Mouse (Mus musculus) layer of hippocampus, postnatal 36 days (tissue): ENCODE data around the gene Reep6. TPM values are rescaled to one million over a fixed set of nuclear protein-coding genes. Genes with fewer than 3 reads are reported as not detected.

Experiments used
- DNase-seq, 2 experiments: peaks; one replicate each; pipeline ENCODE4 v3.0.0; 2022
- total RNA-seq, 2 experiments: library from RNA; stranded (reverse); gene quantifications; 2 replicates each; pipeline ENCODE4 v1.2.3; 2021

Gene Reep6
- 10 to 100 TPM in 1 of 2 experiments, 1 to 10 TPM in 1; 8.6 to 10.3 TPM for total RNA-seq

- peak; percentile 93 to 94 for DNase-seq
Observed at GRCm38 (mm10) chr10:80329273-80330081, at the start of gene Reep6, which contains the start of gene Pcsk4. Gene Reep6, plus strand, starts transcription at chr10:80329953. Gene Pcsk4, minus strand, starts transcription at chr10:80329498.

GRCm38 (mm10) chr10:80281304-80281703 is 48.4 kb upstream of the Reep6 start:
- DNase-seq = no peak

- DNase-seq = no peak
Observed at GRCm38 (mm10) chr10:80281921-80282371, 47.8 kb upstream of the Reep6 start.

GRCm38 (mm10) chr10:80282481-80283441 is 47.0 kb upstream of the Reep6 start:
- no peak for DNase-seq

GRCm38 (mm10) chr10:80285222-80286070 is 44.3 kb upstream of the Reep6 start:
- DNase-seq = no peak

- no peak for DNase-seq
Observed at GRCm38 (mm10) chr10:80288097-80288496, 41.7 kb upstream of the Reep6 start.

- DNase-seq = no peak
Observed at GRCm38 (mm10) chr10:80288657-80289056, 41.1 kb upstream of the Reep6 start.

- peak; percentile 89 to 92 for DNase-seq
Observed at GRCm38 (mm10) chr10:80292251-80293146, 37.3 kb upstream of the Reep6 start, which contains the start of gene Rps15. Gene Rps15, plus strand, starts transcription at chr10:80292453.

- DNase-seq = no peak
Observed at GRCm38 (mm10) chr10:80293325-80293724, 36.4 kb upstream of the Reep6 start.

- DNase-seq = no peak
Observed at GRCm38 (mm10) chr10:80294311-80294710, 35.4 kb upstream of the Reep6 start.

GRCm38 (mm10) chr10:80294788-80295303 is 34.9 kb upstream of the Reep6 start:
- DNase-seq = no peak

GRCm38 (mm10) chr10:80295618-80296425 is 33.9 kb upstream of the Reep6 start, which contains the start of gene Apc2:
Gene Apc2, plus strand, starts transcription at chr10:80295977.
- DNase-seq = peak; percentile 81 to 82

- no peak for DNase-seq
Observed at GRCm38 (mm10) chr10:80296824-80297223, 32.9 kb upstream of the Reep6 start.

GRCm38 (mm10) chr10:80297526-80298133 is 32.1 kb upstream of the Reep6 start:
- DNase-seq = no peak

- peak; percentile 91 to 92 for DNase-seq
Observed at GRCm38 (mm10) chr10:80298571-80299281, 31.0 kb upstream of the Reep6 start.

- no peak for DNase-seq
Observed at GRCm38 (mm10) chr10:80299301-80299700, 30.5 kb upstream of the Reep6 start.

- DNase-seq = no peak
Observed at GRCm38 (mm10) chr10:80299824-80300223, 29.9 kb upstream of the Reep6 start.

GRCm38 (mm10) chr10:80300672-80301181 is 29.0 kb upstream of the Reep6 start:
- no peak for DNase-seq
